ENCODE assay signal across 21 mouse cellular contexts in genomic region chr7:37246156-37246555, GRCm38 (mm10).
DNase-seq lines count a peak whose midpoint lies in the region; ATAC-seq and TF ChIP-seq lines count a peak whose summit lies in the region.
"Had no signal": no experiment of that assay in that cellular context is flagged by ENCODE, and none has a peak within 500 bp of the region (broad histone marks: within the 10 kb centered on the region; RNA-seq: fewer than 3 reads in every experiment).

No protein-coding gene starts in this region.

- WGBS in lung, adult 2 months: 82% methylated on average over 4 of the region's 4 CpGs
- WGBS in midbrain, embryonic 13.5 days: 85% methylated on average over 4 of the region's 4 CpGs

- TF ChIP-seq POLR2A in lung, adult 2 months (IDR thresholded peaks at IDR 0.05; ENCODE audit: borderline replicate concordance, extremely low read depth, low read depth, low read length): no peak

- no peaks in the 10 kb centered on the region for H3K9me3 ChIP-seq in midbrain, embryonic 13.5 days
- H3K9me3 ChIP-seq: forebrain, embryonic 13.5 days; heart, embryonic 13.5 days; kidney, embryonic 15.5 days; liver, embryonic 13.5 days; neural tube, embryonic 12.5 days had no signal

- no peaks in the 10 kb centered on the region for H3K36me3 ChIP-seq in midbrain, embryonic 13.5 days
- H3K36me3 ChIP-seq: heart, embryonic 13.5 days; kidney, embryonic 15.5 days; liver, embryonic 13.5 days; neural tube, embryonic 12.5 days had no signal

- no peaks in the 10 kb centered on the region for H3K4me1 ChIP-seq in lung, adult 2 months (ENCODE audit: control insufficient read depth, insufficient read depth, low read length)
- H3K4me1 ChIP-seq in midbrain, embryonic 13.5 days (replicated peaks): no peaks in the 10 kb centered on the region
- H3K4me1 ChIP-seq: forebrain, embryonic 13.5 days; heart, embryonic 13.5 days; kidney, embryonic 15.5 days; liver, embryonic 13.5 days; neural tube, embryonic 12.5 days had no signal

- no peak overlapping the region for H3K4me2 ChIP-seq in midbrain, embryonic 13.5 days (replicated peaks)
- H3K4me2 ChIP-seq: forebrain, embryonic 13.5 days; heart, embryonic 13.5 days; kidney, embryonic 15.5 days; liver, embryonic 13.5 days; lung, embryonic 14.5 days; neural tube, embryonic 12.5 days had no signal

- peak; percentile 3 for DNase-seq in left cerebral cortex, adult 11 months (ENCODE audit: low spot score)
- DNase-seq in left cerebral cortex, postnatal 4 days: no peak
- DNase-seq in left cerebral cortex, adult 18-20 months (ENCODE audit: low spot score in 2 of 2): peak; percentile 45 to 60
- peak; percentile 55 to 75 for DNase-seq in right cerebral cortex, adult 2 months (ENCODE audit: low spot score in 2 of 2)
- DNase-seq in lung, adult 2 months: no peak
- DNase-seq in c-Kit-positive CD71-positive TER-119-positive erythroid progenitor cells, embryonic 14.5 days (ENCODE audit: low spot score): no peak
- DNase-seq: adrenal gland, adult 2 months; cerebellum, adult 18-20 months; gastrocnemius, postnatal 14 days; heart, postnatal 14 days; kidney, adult 11 months; kidney, postnatal 4 days; liver, embryonic 13.5 days; lung, embryonic 14.5 days; midbrain, embryonic 14.5 days; thymus, postnatal 25 days had no signal

- no peak overlapping the region for H3K27ac ChIP-seq in midbrain, embryonic 13.5 days
- H3K27ac ChIP-seq: forebrain, embryonic 13.5 days; heart, embryonic 13.5 days; kidney, embryonic 15.5 days; liver, embryonic 13.5 days; neural tube, embryonic 12.5 days had no signal

- intact Hi-C loops in left cerebral cortex, postnatal 4 days (cut with DNase I): no loop called here

- no peak overlapping the region for H3K4me3 ChIP-seq in lung, adult 2 months (replicated peaks; ENCODE audit: extremely low read depth, low read depth, low read length)
- H3K4me3 ChIP-seq in midbrain, embryonic 13.5 days (replicated peaks): no peak overlapping the region
- H3K4me3 ChIP-seq: forebrain, embryonic 13.5 days; heart, embryonic 13.5 days; kidney, embryonic 15.5 days; liver, embryonic 13.5 days; neural tube, embryonic 12.5 days had no signal

- H3K9ac ChIP-seq in midbrain, embryonic 13.5 days (replicated peaks): no peak overlapping the region
- H3K9ac ChIP-seq: forebrain, embryonic 13.5 days; heart, embryonic 13.5 days; kidney, embryonic 15.5 days; liver, embryonic 13.5 days; lung, embryonic 14.5 days; neural tube, embryonic 12.5 days had no signal

- H3K27me3 ChIP-seq in midbrain, embryonic 13.5 days: no peaks in the 10 kb centered on the region
- H3K27me3 ChIP-seq: forebrain, embryonic 13.5 days; heart, embryonic 13.5 days; kidney, embryonic 15.5 days; liver, embryonic 13.5 days; neural tube, embryonic 12.5 days had no signal

- no peak for TF ChIP-seq CTCF in lung, adult 2 months (IDR thresholded peaks at IDR 0.05; ENCODE audit: insufficient read depth, low read length)

- no peak for ATAC-seq in midbrain, embryonic 13.5 days
- ATAC-seq: forebrain, embryonic 13.5 days had no signal

Comparison
In these comparisons a context has a peak if more than half of its experiments do, and no peak if none do; other contexts are left out.
1. DNase-seq: peak in left cerebral cortex, adult 11 months (single experiment), left cerebral cortex, adult 18-20 months (2 of 2) and right cerebral cortex, adult 2 months (2 of 2); none in left cerebral cortex, postnatal 4 days (single experiment), lung, adult 2 months (single experiment) and c-Kit-positive CD71-positive TER-119-positive erythroid progenitor cells, embryonic 14.5 days (single experiment).